Mouse (Mus musculus) CH12.LX (cell line): ENCODE measurements around the gene Tmco1.

ENCODE experiments used
- CHD2 ChIP-seq: IDR thresholded peaks from 2 replicates; pipeline ENCODE4 v1.6.1; 2011; ENCODE audit warnings: low read length, improper control_type of control experiment
- CTCF ChIP-seq, 2 experiments: IDR thresholded peaks in 1 of 2; conservative IDR thresholded peaks in 1 of 2; 2 replicates each; pipeline ENCODE4 v1.5.1; 2011 to 2012; ENCODE audit warnings: low read depth in 2 of 2, low read length in 2 of 2, improper control_type of control experiment in 1 of 2, inconsistent platforms in 1 of 2, mild to moderate bottlenecking in 1 of 2, moderate library complexity in 1 of 2
- ELF1 ChIP-seq: IDR thresholded peaks from 2 replicates; pipeline ENCODE4 v1.6.1; 2014; ENCODE audit warnings: low read depth, mild to moderate bottlenecking, inconsistent platforms, low read length, improper control_type of control experiment
- JUND ChIP-seq: conservative IDR thresholded peaks from 2 replicates; pipeline ENCODE4 v1.6.1; 2011; ENCODE audit warnings: low read depth, low read length, improper control_type of control experiment
- MAFK ChIP-seq: IDR thresholded peaks from 2 replicates; pipeline ENCODE4 v1.6.1; 2011; ENCODE audit warnings: low read length, improper control_type of control experiment; ENCODE audit not compliant: insufficient replicate concordance
- MAX ChIP-seq: IDR thresholded peaks from 2 replicates; pipeline ENCODE4 v1.6.1; 2011; ENCODE audit warnings: low read length, improper control_type of control experiment
- MAZ ChIP-seq: IDR thresholded peaks from 2 replicates; pipeline ENCODE4 v1.6.1; 2012; ENCODE audit warnings: low read depth, mild to moderate bottlenecking, inconsistent platforms, low read length, improper control_type of control experiment, moderate library complexity
- NRF1 ChIP-seq: IDR thresholded peaks from 2 replicates; pipeline ENCODE4 v1.6.1; 2014; ENCODE audit warnings: low read depth, mild to moderate bottlenecking, inconsistent platforms, low read length, improper control_type of control experiment, moderate library complexity
- POLR2A ChIP-seq: IDR thresholded peaks from 2 replicates; pipeline ENCODE4 v1.6.1; 2011; ENCODE audit warnings: low read depth, mild to moderate bottlenecking, improper control_type of control experiment, low read length
- ZC3H11A ChIP-seq: IDR thresholded peaks from 2 replicates; pipeline ENCODE4 v1.6.1; 2012; ENCODE audit warnings: low read depth, mild to moderate bottlenecking, inconsistent platforms, low read length, improper control_type of control experiment
- ZKSCAN1 ChIP-seq: IDR thresholded peaks from 2 replicates; pipeline ENCODE4 v1.6.1; 2012; ENCODE audit warnings: low read depth, inconsistent platforms, low read length, improper control_type of control experiment, borderline replicate concordance

- TF ChIP-seq POLR2A, result peak; percentile 89
- TF ChIP-seq CTCF (conservative IDR thresholded peaks at IDR 0.05 in 1 of 2, IDR thresholded peaks at IDR 0.05 in 1 of 2; ENCODE audit: low read depth in 2 of 2, low read length in 2 of 2), result no peak
- peak; percentile 94 for TF ChIP-seq MAFK
- TF ChIP-seq ELF1, result peak; percentile 61; the same call in 1 of the 2 replicates
- TF ChIP-seq CHD2, result no peak; the same call in 1 of the 2 replicates
- TF ChIP-seq ZKSCAN1, result no peak
- peak; percentile 37; the same call in 1 of the 2 replicates for TF ChIP-seq MAZ
- TF ChIP-seq NRF1, result no peak
- no peak for TF ChIP-seq JUND
- 0 out of 2 replicates have a peak, but pooled peaks have one; percentile 10 for TF ChIP-seq MAX
- no peak for TF ChIP-seq ZC3H11A
These were observed 41.8 kb downstream of the Tmco1 start, which contains the start of gene Aldh9a1 for GRCm38 (mm10) chr1:167349815-167350596.
